Mouse (Mus musculus): ENCODE results near the gene Mrps22. TPM values are rescaled to one million over a fixed set of nuclear protein-coding genes. Genes with fewer than 3 reads are reported as not detected.
A peak's percentile ranks its signal among the peaks of the same experiment; 100 is the strongest.

The Mrps22 gene
- 49.8 and 52.4 TPM in 2 replicates for polyA plus RNA-seq (2014; fragmentation: Nextera tagmentation; extraction: Ambion mirVana)

- Histone ChIP-seq H3K4me2 (replicated peaks) (peak within 1 kb of the TSS; percentile 93), H3K27ac (peak within 1 kb of the TSS; percentile 60; the same call in 1 of the 2 replicates), H3K4me3 (replicated peaks; ENCODE audit: low read length) (peak within 1 kb of the TSS; percentile 96), H3K9ac (peak within 1 kb of the TSS; percentile 81), H3K4me1 (replicated peaks; ENCODE audit: control insufficient read depth, insufficient read depth, low read length) (peaks cover 14% of the 10 kb centered on the region), H3K36me3 (replicated peaks; ENCODE audit: control insufficient read depth, insufficient read depth) (peaks cover 20% of the 10 kb centered on the region), H3K27me3 (ENCODE audit: control insufficient read depth, insufficient read depth, low read length) (no peaks in the 10 kb centered on the region), H3K9me3 (ENCODE audit: control insufficient read depth, low read length) (no peaks in the 10 kb centered on the region)
- DNase-seq (ENCODE audit: low spot score) (peak; percentile 88), ATAC-seq (ENCODE audit: low FRiP score) (peak; percentile 91)
- WGBS, result under 1% methylated on average over 44 of the region's 44 CpGs
These were observed at the start of gene Mrps22 for GRCm38 (mm10) chr9:98601156-98601836. Gene Mrps22, minus strand, starts transcription at chr9:98601660.

GRCm38 (mm10) chr9:98650547-98650946 lies 49.1 kb upstream of the Mrps22 start:
- Histone ChIP-seq H3K27ac (no peak overlapping the region), H3K4me2 (replicated peaks) (no peak overlapping the region), H3K27me3 (ENCODE audit: control insufficient read depth, insufficient read depth, low read length) (no peaks in the 10 kb centered on the region), H3K9ac (no peak overlapping the region), H3K9me3 (ENCODE audit: control insufficient read depth, low read length) (no peaks in the 10 kb centered on the region), H3K4me1 (replicated peaks; ENCODE audit: control insufficient read depth, insufficient read depth, low read length) (no peaks in the 10 kb centered on the region), H3K36me3 (replicated peaks; ENCODE audit: control insufficient read depth, insufficient read depth) (no peaks in the 10 kb centered on the region), H3K4me3 (replicated peaks; ENCODE audit: low read length) (no peak overlapping the region)
- DNase-seq (ENCODE audit: low spot score) (no peak), ATAC-seq (ENCODE audit: low FRiP score) (no peak)
- WGBS, result 80% methylated on average over 8 of the region's 8 CpGs

- Histone ChIP-seq H3K27me3 (ENCODE audit: control insufficient read depth, insufficient read depth, low read length) (peaks cover 5% of the 10 kb centered on the region; the same call in 1 of the 2 replicates), H3K4me2 (replicated peaks) (no peak overlapping the region), H3K36me3 (replicated peaks; ENCODE audit: control insufficient read depth, insufficient read depth) (no peaks in the 10 kb centered on the region), H3K4me1 (replicated peaks; ENCODE audit: control insufficient read depth, insufficient read depth, low read length) (no peaks in the 10 kb centered on the region), H3K9ac (no peak overlapping the region), H3K27ac (no peak overlapping the region), H3K9me3 (ENCODE audit: control insufficient read depth, low read length) (no peaks in the 10 kb centered on the region), H3K4me3 (replicated peaks; ENCODE audit: low read length) (no peak overlapping the region)
- 56% methylated on average over 12 of the region's 12 CpGs for WGBS
- ATAC-seq (ENCODE audit: low FRiP score) (no peak), DNase-seq (ENCODE audit: low spot score) (no peak)
These were observed 46.0 kb upstream of the Mrps22 start for GRCm38 (mm10) chr9:98647418-98647817.

GRCm38 (mm10) chr9:98645750-98646149 lies 44.3 kb upstream of the Mrps22 start:
- Histone ChIP-seq H3K4me3 (replicated peaks; ENCODE audit: low read length) (no peak overlapping the region), H3K27ac (no peak overlapping the region), H3K27me3 (ENCODE audit: control insufficient read depth, insufficient read depth, low read length) (peaks cover 5% of the 10 kb centered on the region; the same call in 1 of the 2 replicates), H3K4me1 (replicated peaks; ENCODE audit: control insufficient read depth, insufficient read depth, low read length) (no peaks in the 10 kb centered on the region), H3K4me2 (replicated peaks) (no peak overlapping the region), H3K9ac (no peak overlapping the region), H3K9me3 (ENCODE audit: control insufficient read depth, low read length) (no peaks in the 10 kb centered on the region), H3K36me3 (replicated peaks; ENCODE audit: control insufficient read depth, insufficient read depth) (no peaks in the 10 kb centered on the region)
- ATAC-seq (ENCODE audit: low FRiP score) (no peak), DNase-seq (ENCODE audit: low spot score) (peak; percentile 83)
- WGBS, result 29% methylated on average over 4 of the region's 4 CpGs

- no peaks in the 10 kb centered on the region for H3K9me3 ChIP-seq (ENCODE audit: control insufficient read depth, low read length)
- no peaks in the 10 kb centered on the region for H3K36me3 ChIP-seq (replicated peaks; ENCODE audit: control insufficient read depth, insufficient read depth)
- H3K27me3 ChIP-seq (ENCODE audit: control insufficient read depth, insufficient read depth, low read length), result peaks cover 5% of the 10 kb centered on the region; the same call in 1 of the 2 replicates
- H3K4me2 ChIP-seq (replicated peaks), result no peak overlapping the region
- H3K4me1 ChIP-seq (replicated peaks; ENCODE audit: control insufficient read depth, insufficient read depth, low read length), result no peaks in the 10 kb centered on the region
- H3K27ac ChIP-seq, result no peak overlapping the region
- H3K9ac ChIP-seq, result no peak overlapping the region
- no peak overlapping the region for H3K4me3 ChIP-seq (replicated peaks; ENCODE audit: low read length)
- WGBS, result 84% methylated on average over 6 of the region's 6 CpGs
- ATAC-seq (ENCODE audit: low FRiP score), result no peak
- DNase-seq (ENCODE audit: low spot score), result no peak
These were observed 40.7 kb upstream of the Mrps22 start for GRCm38 (mm10) chr9:98642126-98642525.

- DNase-seq (ENCODE audit: low spot score) (no peak), ATAC-seq (ENCODE audit: low FRiP score) (no peak)
- H3K27me3 ChIP-seq (ENCODE audit: control insufficient read depth, insufficient read depth, low read length), result no peaks in the 10 kb centered on the region
These were observed 32.1 kb upstream of the Mrps22 start for GRCm38 (mm10) chr9:98633287-98634162.

GRCm38 (mm10) chr9:98628480-98628879 lies 27.0 kb upstream of the Mrps22 start:
- WGBS, result 40% methylated on average over 3 of the region's 3 CpGs

More at GRCm38 (mm10) chr9:98633287-98634162, 32.1 kb upstream of the Mrps22 start:
- no peak overlapping the region for H3K27ac ChIP-seq
- H3K4me2 ChIP-seq (replicated peaks), result no peak overlapping the region
- H3K9me3 ChIP-seq (ENCODE audit: control insufficient read depth, low read length), result no peaks in the 10 kb centered on the region
- H3K9ac ChIP-seq, result no peak overlapping the region
- WGBS, result 66% methylated on average over 13 of the region's 13 CpGs
- no peaks in the 10 kb centered on the region for H3K36me3 ChIP-seq (replicated peaks; ENCODE audit: control insufficient read depth, insufficient read depth)
- no peak overlapping the region for H3K4me3 ChIP-seq (replicated peaks; ENCODE audit: low read length)
- 0 out of 2 replicates have a peak, but pooled peaks cover 4% of the 10 kb centered on the region for H3K4me1 ChIP-seq (replicated peaks; ENCODE audit: control insufficient read depth, insufficient read depth, low read length)

GRCm38 (mm10) chr9:98604896-98605295 lies 3.4 kb upstream of the Mrps22 start:
- 73% methylated on average over 4 of the region's 4 CpGs for WGBS
- no peak overlapping the region for H3K27ac ChIP-seq
- H3K4me1 ChIP-seq (replicated peaks; ENCODE audit: control insufficient read depth, insufficient read depth, low read length), result peaks cover 11% of the 10 kb centered on the region
- no peak overlapping the region for H3K4me3 ChIP-seq (replicated peaks; ENCODE audit: low read length)
- DNase-seq (ENCODE audit: low spot score), result no peak
- no peaks in the 10 kb centered on the region for H3K9me3 ChIP-seq (ENCODE audit: control insufficient read depth, low read length)
- no peak overlapping the region for H3K9ac ChIP-seq
- ATAC-seq (ENCODE audit: low FRiP score), result no peak
- no peaks in the 10 kb centered on the region for H3K27me3 ChIP-seq (ENCODE audit: control insufficient read depth, insufficient read depth, low read length)
- H3K36me3 ChIP-seq (replicated peaks; ENCODE audit: control insufficient read depth, insufficient read depth), result no peaks in the 10 kb centered on the region
- H3K4me2 ChIP-seq (replicated peaks), result no peak overlapping the region

More at GRCm38 (mm10) chr9:98628480-98628879, 27.0 kb upstream of the Mrps22 start:
- Histone ChIP-seq H3K36me3 (replicated peaks; ENCODE audit: control insufficient read depth, insufficient read depth) (no peaks in the 10 kb centered on the region), H3K4me1 (replicated peaks; ENCODE audit: control insufficient read depth, insufficient read depth, low read length) (0 out of 2 replicates have a peak, but pooled peaks cover 2% of the 10 kb centered on the region), H3K27me3 (ENCODE audit: control insufficient read depth, insufficient read depth, low read length) (no peaks in the 10 kb centered on the region), H3K27ac (no peak overlapping the region), H3K4me2 (replicated peaks) (no peak overlapping the region), H3K9me3 (ENCODE audit: control insufficient read depth, low read length) (no peaks in the 10 kb centered on the region), H3K9ac (no peak overlapping the region), H3K4me3 (replicated peaks; ENCODE audit: low read length) (no peak overlapping the region)
- ATAC-seq (ENCODE audit: low FRiP score), result no peak
- DNase-seq (ENCODE audit: low spot score), result no peak

- ATAC-seq (ENCODE audit: low FRiP score) (peak; percentile 10; the same call in 1 of the 2 replicates), DNase-seq (ENCODE audit: low spot score) (no peak)
- Histone ChIP-seq H3K27me3 (ENCODE audit: control insufficient read depth, insufficient read depth, low read length) (no peaks in the 10 kb centered on the region), H3K27ac (no peak overlapping the region), H3K9ac (no peak overlapping the region), H3K36me3 (replicated peaks; ENCODE audit: control insufficient read depth, insufficient read depth) (peaks cover 14% of the 10 kb centered on the region), H3K9me3 (ENCODE audit: control insufficient read depth, low read length) (no peaks in the 10 kb centered on the region), H3K4me1 (replicated peaks; ENCODE audit: control insufficient read depth, insufficient read depth, low read length) (peaks cover 14% of the 10 kb centered on the region), H3K4me3 (replicated peaks; ENCODE audit: low read length) (peak overlapping the region; percentile 96), H3K4me2 (replicated peaks) (peak overlapping the region; percentile 93)
- 54% methylated on average over 11 of the region's 11 CpGs for WGBS
These were observed 438 bp upstream of the Mrps22 start for GRCm38 (mm10) chr9:98601837-98602359.

All from hindbrain, embryonic 14.5 days (tissue).